Mouse (Mus musculus): Measurements from ENCODE around the gene Dapp1. TPM values are rescaled to one million over a fixed set of nuclear protein-coding genes. Genes with fewer than 3 reads are reported as not detected.

Dapp1 gene
- polyA plus RNA-seq (2014; fragmentation: Illumina TruSeq; extraction: RNeasy Lipid Tissue Mini Kit (QIAGEN cat#74804); ENCODE audit: low read depth, low replicate concordance), result 41.7 TPM

GRCm38 (mm10) chr3:137981382-137981750 lies at the start of gene Dapp1:
Gene Dapp1 (minus strand): TSS chr3:137981545.

GRCm38 (mm10) chr3:137918172-137918931 lies 63.0 kb downstream of the Dapp1 start, which contains the start of gene Lamtor3:
Gene Lamtor3 (plus strand): TSS chr3:137918506.

Other genes with a start within 250 kb of the Dapp1 start
- 477 TPM for gene H2afz, start 117.1 kb downstream of the Dapp1 start, polyA plus RNA-seq (2014; fragmentation: Illumina TruSeq; extraction: RNeasy Lipid Tissue Mini Kit (QIAGEN cat#74804); ENCODE audit: low read depth, low replicate concordance)
- gene Dnajb14, start 113.9 kb downstream of the Dapp1 start, polyA plus RNA-seq (2014; fragmentation: Illumina TruSeq; extraction: RNeasy Lipid Tissue Mini Kit (QIAGEN cat#74804); ENCODE audit: low read depth, low replicate concordance), result 167 TPM
- 21.4 TPM for gene Lamtor3, start 63.0 kb downstream of the Dapp1 start, polyA plus RNA-seq (2014; fragmentation: Illumina TruSeq; extraction: RNeasy Lipid Tissue Mini Kit (QIAGEN cat#74804); ENCODE audit: low read depth, low replicate concordance)
- gene 1110002E22Rik, start 83.5 kb upstream of the Dapp1 start, polyA plus RNA-seq (2014; fragmentation: Illumina TruSeq; extraction: RNeasy Lipid Tissue Mini Kit (QIAGEN cat#74804); ENCODE audit: low read depth, low replicate concordance), result not detected
- not detected for gene Gm5105, start 85.8 kb upstream of the Dapp1 start, polyA plus RNA-seq (2014; fragmentation: Illumina TruSeq; extraction: RNeasy Lipid Tissue Mini Kit (QIAGEN cat#74804); ENCODE audit: low read depth, low replicate concordance)
- gene Trmt10a, start 161.9 kb upstream of the Dapp1 start, polyA plus RNA-seq (2014; fragmentation: Illumina TruSeq; extraction: RNeasy Lipid Tissue Mini Kit (QIAGEN cat#74804); ENCODE audit: low read depth, low replicate concordance), result 99.5 TPM
- gene Mttp, start 163.4 kb upstream of the Dapp1 start, polyA plus RNA-seq (2014; fragmentation: Illumina TruSeq; extraction: RNeasy Lipid Tissue Mini Kit (QIAGEN cat#74804); ENCODE audit: low read depth, low replicate concordance), result 15.8 TPM
- gene 4930579F01Rik, start 212.3 kb upstream of the Dapp1 start, polyA plus RNA-seq (2014; fragmentation: Illumina TruSeq; extraction: RNeasy Lipid Tissue Mini Kit (QIAGEN cat#74804); ENCODE audit: low read depth, low replicate concordance), result 162 TPM
- gene Adh7, start 236.2 kb upstream of the Dapp1 start, polyA plus RNA-seq (2014; fragmentation: Illumina TruSeq; extraction: RNeasy Lipid Tissue Mini Kit (QIAGEN cat#74804); ENCODE audit: low read depth, low replicate concordance), result 7.1 TPM